Mouse (Mus musculus) kidney, adult 11 months (tissue): Measurements from ENCODE around the gene Notch3.

Experiments used
- DNase-seq: peaks from one replicate; pipeline ENCODE4 v3.0.0; 2022

Gene Notch3

GRCm38 (mm10) chr17:32091364-32092240 is 75.0 kb downstream of the Notch3 start:
- peak; percentile 74 for DNase-seq

- no peak for DNase-seq
These were observed 75.7 kb downstream of the Notch3 start for GRCm38 (mm10) chr17:32091032-32091363.

GRCm38 (mm10) chr17:32087069-32087468 is 79.6 kb downstream of the Notch3 start:
- no peak for DNase-seq

GRCm38 (mm10) chr17:32083351-32083750 is 83.3 kb downstream of the Notch3 start:
- DNase-seq = peak; percentile 31

- DNase-seq = peak; percentile 38
These were observed 91.5 kb downstream of the Notch3 start for GRCm38 (mm10) chr17:32075164-32075563.

GRCm38 (mm10) chr17:32074658-32075057 is 92.0 kb downstream of the Notch3 start:
- DNase-seq = no peak

GRCm38 (mm10) chr17:32073359-32073758 is 93.3 kb downstream of the Notch3 start:
- DNase-seq = peak; percentile 65
